Mouse (Mus musculus) olfactory bulb, adult 2 months (tissue): Measurements from ENCODE around the gene Brpf3.

Experiments
- CTCF ChIP-seq: fragments of 200-500 bp; IDR thresholded peaks from 2 replicates; pipeline ENCODE4 v1.5.1; 2012; ENCODE audit warnings: low read depth, mild to moderate bottlenecking, low read length, moderate library complexity; ENCODE audit not compliant: insufficient read depth
- POLR2A ChIP-seq: fragments of 200-500 bp; IDR thresholded peaks from 2 replicates; pipeline ENCODE4 v1.6.1; 2012; ENCODE audit warnings: mild to moderate bottlenecking, low read depth, low read length, moderate library complexity; ENCODE audit not compliant: insufficient read depth

- TF ChIP-seq POLR2A (no peak), CTCF (no peak)
Observed at GRCm38 (mm10) chr17:28855166-28855885, 54.4 kb downstream of the Brpf3 start.
